Mouse (Mus musculus) MEL (cell line): ENCODE data around the gene Alox5. TPM values are rescaled to one million over a fixed set of nuclear protein-coding genes. Genes with fewer than 3 reads are reported as not detected.

Experiments used
- polyA plus RNA-seq, 2 experiments: library from polyadenylated mRNA; stranded (reverse) in 1 of 2; unstranded in 1 of 2; fragments of >175 nt in 1 of 2; fragments of >200 nt in 1 of 2; gene quantifications; 2 replicates each; pipeline versions ENCODE4 v1.2.1 to v1.2.4; 2012; ENCODE audit warnings: low replicate concordance in 2 of 2, low read depth in 1 of 2; ENCODE audit not compliant: insufficient read length in 2 of 2, insufficient read depth in 1 of 2, missing spikeins in 1 of 2
- total RNA-seq: library from RNA; depleted of rRNA; stranded (reverse); fragments of 300-350 nt; gene quantifications from 2 replicates; pipeline ENCODE4 v1.2.3, GENCODE M21; 2012; rRNA removed

The Alox5 gene
- total and polyA plus RNA-seq, 3 experiments = 1.1 to 5.7 TPM; not detected in 1

Other genes with a start within 250 kb of the Alox5 start
- 4.3 and 4.4 TPM in 2 replicates for gene Zfand4, start 197.0 kb downstream of the Alox5 start, total RNA-seq
- 1 to 10 TPM in 1 of 2 experiments, not detected in 1; 5.5 TPM for gene Zfand4, start 197.0 kb downstream of the Alox5 start, polyA plus RNA-seq
- gene March8, start 123.2 kb downstream of the Alox5 start, total RNA-seq = 20.8 and 22.7 TPM in 2 replicates
- 10 to 100 TPM in 1 of 2 experiments, not detected in 1; 24.9 TPM for gene March8, start 123.2 kb downstream of the Alox5 start, polyA plus RNA-seq
- not detected in 2 replicates for gene Olfr211, start 27.9 kb upstream of the Alox5 start, total RNA-seq
- not detected for gene Olfr211, start 27.9 kb upstream of the Alox5 start, polyA plus RNA-seq
- not detected in 2 replicates for gene Olfr212, start 45.3 kb upstream of the Alox5 start, total RNA-seq
- under 1 TPM in 1 of 2 experiments, not detected in 1; 0.03 TPM for gene Olfr212, start 45.3 kb upstream of the Alox5 start, polyA plus RNA-seq
- gene Olfr213, start 77.3 kb upstream of the Alox5 start, total RNA-seq = not detected in 2 replicates
- not detected for gene Olfr213, start 77.3 kb upstream of the Alox5 start, polyA plus RNA-seq
- gene Gm5580, start 90.0 kb upstream of the Alox5 start, total RNA-seq = 0.72 and 2.0 TPM in 2 replicates
- under 1 TPM in 1 of 2 experiments, not detected in 1; 0.54 TPM for gene Gm5580, start 90.0 kb upstream of the Alox5 start, polyA plus RNA-seq
- not detected in 2 replicates for gene Olfr214, start 93.1 kb upstream of the Alox5 start, total RNA-seq
- gene Olfr214, start 93.1 kb upstream of the Alox5 start, polyA plus RNA-seq = not detected
- not detected in 2 replicates for gene Olfr215, start 123.0 kb upstream of the Alox5 start, total RNA-seq
- under 1 TPM in 1 of 2 experiments, not detected in 1; 0.04 TPM for gene Olfr215, start 123.0 kb upstream of the Alox5 start, polyA plus RNA-seq
- gene Zfp422, start 167.8 kb upstream of the Alox5 start, total RNA-seq = not detected in 2 replicates
- gene Zfp422, start 167.8 kb upstream of the Alox5 start, polyA plus RNA-seq = under 1 TPM in 1 of 2 experiments, not detected in 1; 0.32 TPM
- not detected in 2 replicates for gene Depp1, start 189.4 kb upstream of the Alox5 start, total RNA-seq
- not detected for gene Depp1, start 189.4 kb upstream of the Alox5 start, polyA plus RNA-seq
- gene Rassf4, start 212.8 kb upstream of the Alox5 start, total RNA-seq = 0.07 and 0.08 TPM in 2 replicates
- under 1 TPM in 1 of 2 experiments, not detected in 1; 0.08 TPM for gene Rassf4, start 212.8 kb upstream of the Alox5 start, polyA plus RNA-seq